Mouse (Mus musculus) kidney, adult 9 months (tissue): ENCODE measurements around the gene Cxxc4.
A peak's percentile ranks its signal among the peaks of the same experiment; 100 is the strongest.
"Not testable (repeated sequence)": the region's sequence is repeated elsewhere in the genome, so short reads cannot be mapped to it uniquely, and the experiment has no call there.

Experiments used
- DNase-seq: peaks from one replicate; pipeline ENCODE4 v3.0.0; 2022

Gene Cxxc4

DNA sequence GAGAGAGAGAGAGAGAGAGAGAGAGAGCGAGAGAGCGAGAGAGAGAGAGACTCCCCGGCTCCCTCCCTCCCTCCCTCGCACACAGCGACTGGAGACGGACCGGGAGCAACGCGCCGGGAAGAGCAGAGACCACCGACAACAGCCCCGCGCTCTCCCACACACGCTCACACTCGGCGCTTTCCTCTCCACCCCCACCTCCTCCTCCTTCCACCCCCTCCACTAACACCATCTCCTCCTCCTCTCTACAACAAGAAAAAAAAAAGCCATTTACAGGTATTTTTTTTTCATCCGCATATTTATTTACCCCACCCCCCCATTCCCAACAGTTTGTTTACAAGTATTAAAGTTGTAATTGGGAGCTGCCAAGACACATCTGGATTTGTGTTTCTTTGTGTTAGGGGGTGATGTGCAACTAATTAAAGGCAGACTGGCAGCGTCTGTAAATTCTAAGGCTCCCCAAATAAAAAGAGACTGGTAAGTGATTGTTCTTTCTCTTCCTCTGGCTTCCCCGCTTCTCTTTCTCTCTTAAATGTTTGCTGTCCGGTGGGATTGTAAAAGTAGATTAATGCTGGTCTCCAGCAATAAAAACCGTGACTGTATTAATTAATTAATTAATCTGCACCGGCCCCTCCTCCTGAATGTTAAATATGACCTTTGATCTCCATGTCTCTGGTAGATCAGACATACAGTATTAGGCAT lies at the start of gene Cxxc4:
Gene Cxxc4, plus strand, starts transcription at position 71 of the 699 bp plus-strand sequence.
- DNase-seq, result no peak

DNA sequence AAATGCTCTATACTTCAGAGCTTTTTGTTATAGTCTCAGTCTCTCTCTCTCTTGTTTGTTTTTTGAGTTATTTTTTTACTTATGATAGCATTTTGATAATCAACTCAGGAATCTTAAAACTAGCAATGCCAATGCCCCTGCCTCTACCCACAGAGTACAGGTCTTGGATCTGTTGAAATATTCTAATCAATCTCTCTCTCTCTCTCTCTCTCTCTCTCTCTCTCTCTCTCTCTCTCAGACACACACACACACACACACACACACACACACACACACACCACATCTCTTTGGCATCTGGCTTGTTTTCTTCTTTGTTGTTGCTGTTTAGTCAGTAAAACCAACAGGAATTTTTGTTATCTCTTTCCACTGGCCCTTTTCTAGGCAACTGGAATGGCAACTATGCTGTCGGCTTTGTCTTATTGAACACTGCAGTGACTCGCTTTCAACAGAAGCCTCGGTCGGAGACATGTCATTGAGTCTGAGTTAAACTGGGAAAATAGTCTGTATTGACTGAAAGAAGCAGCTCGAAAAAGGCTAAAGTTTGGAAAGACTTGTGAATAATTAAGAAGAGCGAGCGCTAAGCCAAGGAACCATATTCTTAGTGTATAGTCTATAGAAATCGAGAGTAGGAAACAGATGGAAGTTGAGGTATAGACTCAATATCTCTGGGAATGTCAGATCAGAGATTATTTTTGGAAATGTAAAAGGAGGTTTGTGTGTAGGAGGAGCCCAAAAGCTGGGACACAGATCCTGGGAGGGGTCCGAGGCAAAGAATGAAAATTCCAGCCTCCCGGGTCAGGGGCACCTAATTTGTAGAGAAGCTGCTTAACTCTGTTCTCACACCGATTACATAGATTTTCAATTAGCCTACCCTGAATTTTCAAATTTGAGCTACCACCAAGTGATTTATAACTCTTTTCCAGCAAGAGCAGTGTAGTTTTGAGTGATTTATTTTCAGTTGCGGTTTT lies 47.0 kb upstream of the Cxxc4 start:
- DNase-seq, result no peak

DNA sequence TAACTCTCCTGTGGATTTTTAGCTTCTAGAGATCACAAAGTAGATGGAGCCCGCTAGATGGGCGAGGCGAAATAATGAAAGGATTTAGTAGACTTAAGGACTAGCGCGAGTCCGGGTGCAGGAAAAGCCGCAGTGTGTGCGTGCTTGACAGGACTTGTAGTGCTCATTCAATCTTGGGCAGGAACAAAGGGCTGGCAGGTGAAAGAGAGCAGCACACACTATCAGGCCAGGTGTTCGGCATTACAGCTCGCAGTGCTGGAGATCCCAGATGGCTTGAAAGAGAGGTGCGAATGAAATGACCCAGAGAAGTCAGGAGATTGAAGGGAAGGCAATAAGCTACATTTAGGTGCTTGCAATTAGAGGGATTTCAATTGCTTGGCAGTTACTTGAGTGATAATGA lies 46.2 kb upstream of the Cxxc4 start:
- DNase-seq, result no peak

DNA sequence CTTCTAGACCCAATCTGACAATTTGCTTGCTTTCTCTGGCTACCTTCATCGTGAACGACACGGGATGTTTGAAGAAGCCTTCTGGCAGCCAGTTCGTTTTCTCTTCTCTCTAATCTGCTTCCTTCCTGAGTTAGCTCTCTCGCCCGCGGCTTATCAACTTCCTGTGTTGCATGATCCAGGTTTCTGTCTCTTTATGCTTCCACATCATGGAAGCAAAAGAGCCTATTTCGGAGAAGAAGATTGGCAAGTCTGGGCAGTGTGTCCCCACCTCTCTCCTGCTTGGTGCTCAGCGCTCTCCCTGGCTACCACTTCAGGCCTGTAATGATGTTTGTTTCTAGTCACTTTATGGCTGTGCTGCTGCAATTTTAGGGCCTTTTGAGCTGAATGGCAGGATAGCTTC lies 36.4 kb upstream of the Cxxc4 start:
- no peak for DNase-seq

DNA sequence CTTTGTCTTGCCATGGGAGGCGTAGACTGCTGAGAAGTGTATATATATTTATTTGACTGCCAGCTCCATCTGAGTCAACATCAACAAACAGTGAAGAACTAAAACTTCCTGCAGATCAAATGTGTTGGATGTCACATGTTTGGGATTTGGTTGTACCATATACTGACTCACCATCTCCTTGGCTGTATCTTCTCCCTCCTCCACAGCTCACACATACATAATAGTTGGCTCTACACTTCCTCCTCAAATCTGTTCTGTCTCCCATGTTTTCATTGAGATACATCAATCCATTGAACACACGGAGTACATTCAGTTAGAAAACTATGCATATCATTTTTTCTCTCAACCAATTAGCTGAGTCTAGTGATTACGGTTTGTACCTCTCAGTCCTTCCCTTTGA lies 29.7 kb upstream of the Cxxc4 start:
- DNase-seq, result no peak

DNA sequence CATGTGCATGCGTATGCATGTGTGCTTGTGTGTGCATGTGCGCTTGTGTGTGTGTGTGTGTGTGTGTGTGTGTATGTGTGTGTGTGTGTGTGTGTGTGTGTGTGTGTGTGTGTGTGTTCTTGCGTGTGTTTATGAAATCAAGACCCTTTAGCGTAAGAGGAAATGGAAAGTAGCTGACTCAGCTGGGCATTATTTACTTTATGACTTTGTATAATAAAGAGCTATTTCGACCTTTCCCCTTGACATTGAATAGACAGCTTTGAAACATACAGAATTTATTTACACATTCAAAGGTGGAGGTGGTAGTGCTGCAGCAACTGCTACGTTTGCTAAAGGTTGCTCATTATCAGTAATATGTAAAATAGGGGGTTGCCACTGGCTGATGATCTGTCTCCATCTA lies 25.3 kb upstream of the Cxxc4 start:
- no peak for DNase-seq

DNA sequence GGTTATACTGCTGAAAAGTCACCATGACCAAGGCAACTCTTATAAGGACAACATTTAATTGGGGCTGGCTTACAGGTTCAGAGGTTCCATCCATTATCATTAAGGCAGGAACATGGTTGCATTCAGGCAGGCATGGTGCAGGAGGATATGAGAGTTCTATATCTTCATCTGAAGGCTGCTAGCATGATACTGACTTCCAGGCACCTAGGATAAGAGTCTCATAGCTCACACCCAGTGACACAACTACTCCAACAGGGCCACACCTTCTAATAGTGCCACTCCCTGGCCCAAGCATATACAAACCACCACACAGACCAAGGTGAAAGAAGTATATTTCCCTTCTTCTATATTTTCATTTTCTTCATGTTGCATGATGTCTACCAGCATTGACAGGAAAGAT lies 16.4 kb upstream of the Cxxc4 start:
- not testable (repeated sequence) for DNase-seq

DNA sequence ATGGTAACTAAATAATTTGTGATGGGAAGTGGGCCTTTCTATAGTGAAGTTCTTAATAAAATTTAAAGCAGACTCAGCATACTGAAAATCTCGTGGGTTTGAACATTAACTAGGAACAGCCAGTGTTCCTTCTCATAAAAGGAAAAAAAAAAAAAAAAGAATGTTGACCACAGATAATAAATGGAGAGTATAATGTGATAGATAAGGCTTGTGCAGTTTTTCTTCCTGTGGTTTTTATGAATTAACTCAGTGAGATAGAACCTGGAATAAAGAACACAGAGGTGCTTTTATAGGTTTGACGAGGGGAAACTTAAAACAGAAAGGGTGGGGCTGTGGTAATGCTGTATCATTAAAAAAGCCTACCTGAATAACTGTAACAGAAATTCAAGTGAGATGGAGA lies 15.3 kb upstream of the Cxxc4 start:
- DNase-seq, result no peak

DNA sequence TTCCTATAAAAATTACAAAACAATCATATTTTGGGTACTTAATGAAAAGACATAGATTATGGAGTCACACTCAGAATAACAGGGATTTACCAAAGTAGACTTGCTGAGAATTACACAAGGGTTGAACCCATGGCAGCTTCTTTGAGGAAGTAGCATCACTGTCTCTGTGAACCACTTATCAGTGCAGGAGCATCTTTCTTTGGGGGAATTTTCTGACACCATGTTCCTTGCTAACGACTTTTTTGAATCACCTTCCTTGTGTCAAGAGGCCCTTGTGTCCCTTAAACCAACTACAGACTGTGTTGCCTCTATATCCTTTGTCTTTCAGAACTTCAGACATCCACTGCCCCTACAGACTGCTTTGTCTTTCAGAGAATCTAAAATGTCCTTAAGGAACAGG lies 13.7 kb upstream of the Cxxc4 start:
- no peak for DNase-seq

DNA sequence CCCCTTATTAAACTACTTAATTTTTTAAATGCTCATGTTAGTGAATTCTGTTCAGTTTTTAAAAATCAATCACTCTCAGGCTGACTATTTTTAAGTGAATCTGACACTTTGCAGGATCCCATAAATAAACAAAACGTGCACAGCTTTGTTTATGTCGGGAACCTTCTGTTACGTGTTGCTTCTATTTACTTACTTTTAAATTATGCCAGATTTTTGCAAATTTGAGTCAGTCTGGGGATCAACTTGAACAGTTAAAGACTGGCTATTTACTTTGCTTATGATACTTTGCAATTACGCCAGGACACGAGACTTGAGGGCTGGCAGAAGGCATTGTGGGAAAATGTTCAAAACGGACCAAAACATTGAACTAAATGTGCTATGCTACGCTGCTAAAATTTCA lies 12.3 kb upstream of the Cxxc4 start:
- DNase-seq, result no peak

DNA sequence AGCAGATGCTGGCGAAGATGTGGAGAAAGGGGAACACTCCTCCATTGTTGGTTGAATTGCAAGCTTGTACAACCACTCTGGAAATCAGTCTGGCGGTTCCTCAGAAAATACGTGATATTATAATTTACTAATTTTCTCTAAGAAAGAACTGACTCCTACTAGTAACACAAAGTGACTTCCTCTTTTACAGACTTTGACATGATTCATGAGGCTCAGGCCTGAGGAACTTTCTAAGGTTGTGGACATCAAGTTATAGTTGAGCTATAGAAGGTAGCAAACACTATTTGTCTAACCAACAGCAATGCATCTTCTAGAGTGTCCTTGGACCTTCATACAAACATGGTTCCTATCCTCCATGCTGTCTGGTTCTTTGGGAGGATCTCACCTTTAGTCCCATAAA lies 10.4 kb upstream of the Cxxc4 start:
- no peak for DNase-seq

DNA sequence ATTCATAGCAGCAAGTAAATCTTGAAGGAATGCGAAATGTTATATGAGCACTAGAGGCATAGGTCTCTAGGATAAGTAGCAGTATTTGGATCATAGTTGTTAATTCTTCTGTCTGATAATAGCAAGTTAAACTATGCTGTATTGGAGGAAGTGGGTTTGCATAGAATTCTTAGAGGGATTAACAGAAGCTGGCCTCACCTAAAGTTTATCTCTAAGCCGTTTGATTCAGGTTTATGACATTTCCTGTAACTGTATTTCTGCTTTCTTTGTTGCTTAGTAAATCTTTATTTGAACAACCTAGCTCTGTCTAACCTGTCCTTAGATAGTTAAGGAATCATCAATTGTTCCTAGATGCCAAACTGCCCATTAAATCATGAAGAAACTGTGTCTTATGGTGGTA lies 3.5 kb upstream of the Cxxc4 start:
- no peak for DNase-seq

DNA sequence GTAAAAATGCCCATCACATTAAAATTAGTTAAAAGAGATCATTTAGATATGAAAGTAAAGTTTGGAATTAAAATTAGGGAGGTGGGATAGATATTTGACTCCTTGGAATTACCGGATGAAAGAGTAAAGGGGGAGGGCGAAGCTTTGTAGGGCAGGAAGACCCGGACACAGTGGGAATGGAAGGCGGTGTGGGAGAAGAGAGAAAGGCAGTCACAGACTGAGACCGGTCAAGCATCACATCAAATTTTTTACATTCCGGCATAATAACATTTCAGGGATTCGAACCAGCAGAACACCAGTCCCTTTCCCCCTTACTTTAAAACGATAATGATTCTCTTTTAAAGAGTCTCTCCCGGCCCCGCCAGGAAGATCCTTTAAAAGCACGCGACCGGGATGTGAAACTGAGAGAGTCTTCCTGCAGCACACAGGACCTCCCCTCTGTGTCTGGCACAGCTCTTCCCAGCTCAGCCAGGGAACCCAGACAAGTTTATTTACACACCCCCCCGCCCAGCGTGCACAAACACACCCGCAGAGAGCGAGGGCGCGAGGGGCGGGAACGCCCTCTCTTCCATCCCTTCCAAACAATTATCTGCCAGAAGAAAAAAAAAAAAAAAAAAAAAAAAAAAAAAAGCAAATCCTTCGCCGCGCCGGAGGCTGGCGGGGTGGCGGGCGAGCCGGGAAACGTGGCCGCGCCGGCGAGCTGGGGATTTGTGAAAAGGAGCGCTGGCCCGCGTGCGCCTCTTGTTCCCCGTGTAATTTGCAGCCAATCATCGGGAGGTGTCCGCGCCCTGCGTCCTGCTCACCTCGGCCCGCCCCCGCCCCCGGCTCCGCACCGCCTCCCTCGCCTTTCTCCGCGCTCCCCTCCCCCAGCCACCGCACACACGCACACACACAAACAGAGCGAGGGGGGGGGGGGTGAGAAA lies 532 bp upstream of the Cxxc4 start:
- DNase-seq, result peak; percentile 41

DNA sequence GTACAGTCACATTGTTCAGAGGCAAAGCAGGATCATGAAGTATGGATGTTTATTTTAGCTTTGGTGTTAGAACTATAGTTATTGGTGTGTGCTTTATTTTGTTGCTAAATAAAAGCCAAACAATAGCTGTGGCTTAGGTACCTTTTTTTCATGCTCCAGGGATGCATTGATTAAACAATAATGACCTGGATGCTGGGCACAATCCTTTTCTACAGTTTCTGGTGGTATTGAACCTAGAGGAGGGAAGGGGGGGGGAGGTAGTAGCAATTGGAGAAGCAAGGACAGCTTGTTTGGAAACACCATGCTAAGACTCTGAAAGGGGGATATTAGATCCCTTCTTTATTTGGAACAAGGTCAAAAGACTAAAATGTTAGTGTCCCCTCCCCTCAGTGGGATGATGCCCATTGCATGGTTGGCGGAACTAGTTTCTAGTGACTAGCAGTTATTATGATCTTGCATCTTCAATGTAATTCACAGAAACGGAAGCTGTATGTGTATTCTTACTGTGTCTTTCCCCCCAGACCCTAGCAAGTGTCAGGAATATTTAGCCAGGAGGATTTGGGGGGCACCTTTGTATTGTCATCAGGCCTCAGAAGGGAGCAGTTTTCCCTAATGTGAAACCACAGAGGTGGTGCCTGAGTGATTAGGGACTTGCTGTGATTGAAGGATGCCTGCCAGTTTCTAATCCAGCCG lies 975 bp downstream of the Cxxc4 start:
- no peak for DNase-seq

DNA sequence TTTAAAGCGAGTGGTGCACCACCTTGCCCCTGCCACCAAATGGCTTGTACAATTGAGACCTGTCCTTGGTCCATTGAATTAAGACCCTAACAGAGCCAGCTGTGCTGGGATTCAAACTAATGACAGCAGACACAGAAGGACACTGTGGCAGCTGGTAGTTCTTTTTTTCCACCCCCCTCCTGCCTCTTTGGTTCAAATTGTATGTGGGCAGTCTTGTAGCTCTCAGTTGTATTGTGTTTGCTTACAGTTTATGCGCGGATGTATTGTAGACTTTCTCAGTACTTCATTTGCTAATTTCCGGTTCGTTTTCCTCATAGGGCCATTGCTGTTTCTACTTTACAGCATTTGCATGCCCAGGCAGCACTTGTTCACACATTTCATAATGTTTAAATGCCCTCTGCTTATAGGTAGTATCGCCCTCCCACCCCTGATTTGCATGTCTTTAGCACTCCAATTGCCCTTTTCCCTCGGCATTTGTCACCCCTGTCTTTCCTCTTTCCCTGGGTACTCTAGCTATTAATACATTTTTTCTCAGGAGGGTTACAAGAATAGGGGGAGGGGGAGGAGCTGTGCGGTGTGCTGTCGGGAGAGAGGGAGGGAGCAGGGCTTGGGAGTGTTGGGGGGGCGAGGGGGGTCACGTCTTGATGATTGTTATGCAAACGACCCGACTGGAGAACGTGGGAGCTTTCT lies 2.5 kb downstream of the Cxxc4 start:
- DNase-seq, result no peak

DNA sequence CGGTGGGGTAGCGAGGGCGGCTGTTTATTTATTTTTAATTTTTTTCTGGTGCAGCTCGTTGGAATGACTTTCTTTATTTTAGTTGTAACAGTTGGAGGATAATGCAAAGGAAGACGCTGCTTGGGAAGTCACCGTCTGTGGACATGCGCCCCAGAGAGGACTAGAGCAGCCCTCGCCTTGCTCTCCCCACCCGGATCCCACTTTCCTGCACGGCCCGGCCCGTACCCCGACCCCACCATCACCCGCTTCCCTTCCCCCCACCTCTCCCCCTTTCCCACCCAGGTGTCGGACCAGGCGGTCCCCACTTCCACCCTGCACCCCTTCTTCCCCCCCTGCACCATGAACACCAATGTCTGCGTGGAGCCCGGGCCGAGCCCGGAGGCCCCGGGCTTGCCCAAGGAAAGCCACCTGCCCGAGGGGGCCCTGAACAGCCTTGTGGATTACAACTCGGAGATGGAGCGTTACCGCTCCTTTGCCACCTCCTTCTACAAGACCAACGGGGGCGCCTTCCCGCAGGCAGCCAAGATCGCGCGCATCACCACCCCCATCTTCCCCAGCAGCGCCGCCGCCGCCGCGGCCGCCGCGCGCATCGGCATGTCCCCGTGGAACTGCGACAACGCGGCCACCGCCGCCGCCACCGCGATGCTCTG lies 3.2 kb downstream of the Cxxc4 start:
- peak; percentile 14 for DNase-seq

DNA sequence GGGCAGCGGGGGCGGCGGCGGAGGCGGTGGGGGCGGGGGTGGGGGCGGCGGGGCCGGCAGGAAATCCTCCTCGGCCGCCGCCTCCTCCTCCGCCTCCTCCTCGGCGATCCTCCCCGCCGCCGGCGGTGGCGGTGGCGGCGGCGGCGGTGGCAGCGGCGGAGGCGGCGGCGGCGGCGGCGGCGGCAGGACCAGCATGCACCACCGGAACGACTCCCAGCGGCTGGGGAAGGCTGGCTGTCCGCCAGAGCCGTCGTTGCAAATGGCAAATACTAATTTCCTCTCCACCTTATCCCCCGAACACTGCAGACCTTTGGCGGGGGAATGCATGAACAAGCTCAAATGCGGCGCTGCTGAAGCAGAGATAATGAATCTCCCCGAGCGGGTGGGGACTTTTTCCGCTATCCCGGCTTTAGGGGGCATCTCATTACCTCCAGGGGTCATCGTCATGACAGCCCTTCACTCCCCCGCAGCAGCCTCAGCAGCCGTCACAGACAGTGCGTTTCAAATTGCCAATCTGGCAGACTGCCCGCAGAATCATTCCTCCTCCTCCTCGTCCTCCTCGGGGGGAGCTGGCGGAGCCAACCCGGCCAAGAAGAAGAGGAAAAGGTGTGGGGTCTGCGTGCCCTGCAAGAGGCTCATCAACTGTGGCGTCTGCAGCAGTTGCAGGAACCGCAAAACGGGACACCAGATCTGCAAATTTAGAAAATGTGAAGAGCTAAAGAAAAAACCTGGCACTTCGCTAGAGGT lies 3.9 kb downstream of the Cxxc4 start:
- DNase-seq, result peak; percentile 43

DNA sequence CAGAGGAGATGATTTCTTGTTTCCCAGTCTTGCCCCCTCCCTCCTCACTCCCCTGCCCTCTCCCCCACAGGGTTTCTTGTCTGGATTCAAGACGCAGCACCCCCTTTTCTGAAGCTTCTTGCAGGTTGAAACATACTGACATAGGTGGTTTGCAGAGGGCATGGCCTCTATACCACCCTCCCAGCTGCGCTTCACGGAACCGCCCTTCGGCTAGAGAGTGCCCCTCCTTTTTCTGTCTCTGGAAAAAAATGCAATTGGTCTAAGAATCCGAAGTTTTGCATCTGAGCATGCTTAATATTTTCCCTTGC lies 4.4 kb downstream of the Cxxc4 start:
- no peak for DNase-seq

DNA sequence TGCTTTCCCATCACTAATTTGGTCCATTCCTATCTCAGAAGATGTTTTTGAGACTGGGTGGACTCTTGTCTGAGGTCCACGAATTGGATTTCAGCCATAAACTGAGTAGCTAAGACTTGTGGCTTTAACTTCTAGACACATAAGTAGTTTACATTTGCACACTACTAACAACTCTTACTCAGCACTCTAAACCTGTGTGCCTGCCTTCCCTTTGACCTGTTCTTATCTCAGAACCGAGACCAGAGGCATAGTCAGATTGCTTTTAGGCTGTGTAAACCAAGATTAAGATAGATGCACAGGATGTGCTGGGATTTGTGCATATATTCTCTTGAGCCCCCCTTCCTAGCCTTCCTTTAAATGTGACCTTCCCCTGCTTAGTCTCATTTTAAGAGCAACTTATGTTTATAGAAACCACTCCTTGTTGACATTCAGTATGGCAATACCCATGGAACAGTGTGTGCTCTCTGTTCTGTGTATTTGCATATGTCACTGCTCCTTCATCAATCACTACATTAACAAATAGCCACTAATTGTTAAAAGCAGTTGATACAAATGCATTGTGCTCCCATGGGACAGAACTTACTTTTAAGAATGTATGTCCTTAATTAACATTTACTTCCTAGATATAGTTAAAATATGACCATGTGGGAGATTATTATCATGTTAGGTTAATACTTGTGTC lies 7.0 kb downstream of the Cxxc4 start:
- DNase-seq, result no peak

DNA sequence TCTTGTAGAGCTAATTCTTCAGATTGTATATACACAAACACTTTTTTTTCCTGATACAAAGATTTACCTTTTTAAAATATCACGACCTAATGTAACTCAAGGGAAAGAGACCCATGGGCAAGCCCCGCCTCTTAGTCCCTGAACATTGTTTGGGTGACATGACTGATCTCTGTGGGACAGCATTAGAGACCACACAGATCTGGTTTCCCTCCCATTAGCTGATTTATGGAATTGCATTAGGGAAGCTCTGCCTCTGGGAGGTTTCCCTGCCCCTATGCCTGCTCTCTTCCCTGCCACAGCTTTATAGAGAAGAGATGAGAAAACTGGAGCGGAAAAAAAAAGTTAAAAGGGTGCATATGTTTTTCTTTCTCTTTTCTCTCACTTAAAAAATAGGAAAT lies 7.6 kb downstream of the Cxxc4 start:
- no peak for DNase-seq
